Mouse (Mus musculus): Measurements from ENCODE around the gene Lamc2. TPM values are rescaled to one million over a fixed set of nuclear protein-coding genes. Genes with fewer than 3 reads are reported as not detected.

Lamc2 gene
- polyA plus RNA-seq (2015; fragmentation: Nextera tagmentation; extraction: Ambion mirVana) = 2.9 and 3.5 TPM in 2 replicates

DNA sequence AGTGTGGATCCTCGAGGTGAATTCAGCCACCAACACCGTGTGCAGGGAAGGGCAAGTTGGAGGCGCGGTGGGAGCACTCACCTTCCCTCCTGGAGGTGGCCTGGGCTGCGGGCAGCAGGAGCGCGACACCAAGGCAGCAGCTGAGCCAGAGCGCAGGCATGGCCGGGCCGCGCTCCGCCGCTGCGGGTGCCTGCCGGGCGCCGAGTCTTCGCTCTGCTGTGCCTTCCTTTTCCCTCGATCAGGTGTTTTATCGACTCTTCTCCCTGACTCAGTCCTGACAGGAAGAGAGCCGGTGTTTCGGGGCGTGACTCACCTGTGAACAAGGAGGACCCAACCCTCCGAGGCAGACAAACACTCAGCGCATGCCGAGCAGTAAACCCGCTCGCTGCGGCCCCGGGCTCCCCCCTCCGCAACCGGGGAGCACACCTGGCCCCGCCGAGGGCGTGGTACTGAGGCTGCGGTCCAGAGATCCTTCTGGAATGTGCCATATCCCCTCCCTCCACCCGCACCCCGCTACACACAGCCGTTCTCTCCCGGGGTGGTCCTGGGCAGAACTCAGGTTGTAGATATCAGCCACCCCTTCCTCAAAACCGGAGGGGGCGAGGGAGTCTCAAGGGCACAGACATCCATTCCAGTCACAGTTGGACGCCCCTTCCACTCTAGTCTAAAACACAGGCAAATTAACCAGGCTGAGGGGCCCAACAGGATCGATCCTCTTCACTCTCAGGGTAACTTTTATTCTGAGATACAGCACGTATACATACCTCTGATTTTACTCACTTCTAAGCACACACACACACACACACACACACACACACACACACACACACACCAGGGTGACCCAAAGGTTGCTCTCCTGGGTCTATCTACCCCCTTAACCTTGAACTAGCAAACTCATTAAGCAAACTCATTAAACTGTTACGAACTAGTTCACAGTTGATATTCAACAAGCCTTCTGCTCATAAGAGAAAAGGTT is at the start of gene Lamc2:
Gene Lamc2 (minus strand): TSS at position 620 of the 976 bp plus-strand sequence.

Other genes with a start within 250 kb of the Lamc2 start
- 74.3 and 79.5 TPM in 2 replicates for gene Nmnat2, start 231.5 kb downstream of the Lamc2 start, polyA plus RNA-seq (2015; fragmentation: Nextera tagmentation; extraction: Ambion mirVana)
- gene Lamc1, start 146.3 kb upstream of the Lamc2 start, polyA plus RNA-seq (2015; fragmentation: Nextera tagmentation; extraction: Ambion mirVana) = 25.0 and 25.8 TPM in 2 replicates
- gene Shcbp1l, start 238.7 kb upstream of the Lamc2 start, polyA plus RNA-seq (2015; fragmentation: Nextera tagmentation; extraction: Ambion mirVana) = 0.88 and 1.4 TPM in 2 replicates

Measured in neural tube, postnatal 0 days (tissue).